Mouse (Mus musculus): ENCODE measurements around the gene Inpp1. TPM values are rescaled to one million over a fixed set of nuclear protein-coding genes. Genes with fewer than 3 reads are reported as not detected.

Inpp1 gene
- polyA plus RNA-seq, 1 experiment from 2014 or later: 15.5 TPM

DNA sequence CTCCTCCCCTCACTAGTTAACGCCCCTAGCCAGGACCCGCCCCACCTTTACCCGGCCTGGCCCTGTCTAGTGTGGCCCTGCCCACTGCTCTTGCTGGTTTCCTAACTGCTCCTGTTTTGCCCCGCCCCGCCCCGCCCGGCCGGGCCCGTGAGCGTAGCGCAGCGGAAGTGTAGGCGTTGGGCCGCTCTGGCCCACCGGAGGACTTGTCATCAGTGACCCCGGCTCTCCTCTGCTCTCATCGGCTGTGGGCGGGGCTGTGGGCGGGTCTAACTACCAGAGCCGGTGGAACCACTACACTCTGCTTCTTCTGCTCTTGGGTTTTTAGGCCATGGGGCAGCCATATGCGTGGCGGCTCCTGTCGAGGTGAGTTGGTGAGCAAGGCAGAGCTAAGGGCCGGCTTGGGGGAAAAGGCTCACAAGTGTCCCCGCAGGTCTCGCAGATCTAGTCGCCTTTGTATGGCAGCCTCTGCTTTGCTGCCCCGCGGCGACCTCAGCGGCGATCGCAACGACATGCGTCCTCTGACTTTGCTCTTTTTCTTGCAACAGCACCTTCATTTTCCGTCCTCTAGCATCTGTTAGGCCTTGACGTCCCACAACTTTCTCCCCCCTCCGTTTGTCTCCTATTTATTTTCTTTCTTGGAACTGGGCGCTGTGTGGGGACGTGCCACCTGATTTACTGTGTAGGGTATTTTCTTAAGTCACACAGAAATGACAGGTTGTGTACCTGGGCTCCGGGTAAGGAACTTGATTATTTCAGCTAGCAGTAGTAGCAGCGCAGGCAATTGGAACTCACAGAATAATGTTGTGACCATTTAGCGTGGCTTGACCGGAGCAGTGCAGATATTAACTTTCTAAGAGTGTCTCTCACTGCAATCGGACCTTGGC, 27.5 kb upstream of the Inpp1 start, which contains the start of gene Hibch:
Hibch (plus strand) TSS at position 148 of the 884 bp plus-strand sequence.
- peak; percentile 100 for ATAC-seq (replicated peaks; ENCODE audit: insufficient number of reproducible peaks, low FRiP score, low TSS enrichment, low read depth)
- Histone ChIP-seq H3K27me3 (ENCODE audit: control insufficient read depth, insufficient read depth, low read length) (no peaks in the 10 kb centered on the region), H3K9ac (replicated peaks; ENCODE audit: low read length) (peak within 1 kb of the TSS; percentile 71), H3K36me3 (replicated peaks; ENCODE audit: control insufficient read depth, insufficient read depth, low read depth, low read length) (no peaks in the 10 kb centered on the region), H3K4me3 (ENCODE audit: low read depth, low read length) (peak within 1 kb of the TSS; percentile 37), H3K4me2 (ENCODE audit: low read depth, low read length) (peak within 1 kb of the TSS; percentile 59), H3K27ac (replicated peaks; ENCODE audit: low read depth, low read length) (no peak within 1 kb of the TSS), H3K9me3 (replicated peaks; ENCODE audit: control insufficient read depth, low read length) (no peaks in the 10 kb centered on the region), H3K4me1 (ENCODE audit: control insufficient read depth, insufficient read depth, low read length) (no peaks in the 10 kb centered on the region)
- WGBS: 3% methylated on average over 45 of the region's 45 CpGs
- DNase-seq (ENCODE audit: low spot score): peak; percentile 99

DNA sequence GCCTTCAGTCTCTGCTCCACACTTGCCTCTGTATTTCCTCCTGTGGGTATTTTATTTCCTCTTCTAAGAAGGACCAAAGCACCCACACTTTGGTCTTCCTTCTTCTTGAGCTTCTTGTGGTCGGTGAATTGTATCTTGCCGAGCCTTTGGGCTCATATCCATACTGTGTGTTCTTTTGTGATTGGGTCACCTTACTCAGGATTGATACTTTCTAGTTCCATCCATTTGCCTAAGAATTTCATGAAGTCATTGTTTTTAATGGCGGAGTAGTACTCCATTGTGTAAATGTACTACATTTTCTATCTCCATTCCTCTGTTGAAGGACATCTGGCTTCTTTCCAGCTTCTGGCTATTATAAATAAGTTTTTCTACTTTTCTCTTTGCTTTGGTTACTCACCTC, 26.9 kb upstream of the Inpp1 start:
- ATAC-seq (replicated peaks; ENCODE audit: insufficient number of reproducible peaks, low FRiP score, low TSS enrichment, low read depth): peak; percentile 37
- no peak for DNase-seq (ENCODE audit: low spot score)
- H3K9ac ChIP-seq (replicated peaks; ENCODE audit: low read length): no peak overlapping the region
- H3K27me3 ChIP-seq (ENCODE audit: control insufficient read depth, insufficient read depth, low read length): no peaks in the 10 kb centered on the region
- H3K4me2 ChIP-seq (ENCODE audit: low read depth, low read length): peak overlapping the region; percentile 23; the same call in 1 of the 2 replicates
- no peaks in the 10 kb centered on the region for H3K9me3 ChIP-seq (replicated peaks; ENCODE audit: control insufficient read depth, low read length)
- H3K4me3 ChIP-seq (ENCODE audit: low read depth, low read length): peak overlapping the region; percentile 37; the same call in 1 of the 2 replicates
- H3K36me3 ChIP-seq (replicated peaks; ENCODE audit: control insufficient read depth, insufficient read depth, low read depth, low read length): no peaks in the 10 kb centered on the region
- WGBS: 17% methylated on average over 3 of the region's 3 CpGs
- H3K27ac ChIP-seq (replicated peaks; ENCODE audit: low read depth, low read length): no peak overlapping the region
- H3K4me1 ChIP-seq (ENCODE audit: control insufficient read depth, insufficient read depth, low read length): no peaks in the 10 kb centered on the region

DNA sequence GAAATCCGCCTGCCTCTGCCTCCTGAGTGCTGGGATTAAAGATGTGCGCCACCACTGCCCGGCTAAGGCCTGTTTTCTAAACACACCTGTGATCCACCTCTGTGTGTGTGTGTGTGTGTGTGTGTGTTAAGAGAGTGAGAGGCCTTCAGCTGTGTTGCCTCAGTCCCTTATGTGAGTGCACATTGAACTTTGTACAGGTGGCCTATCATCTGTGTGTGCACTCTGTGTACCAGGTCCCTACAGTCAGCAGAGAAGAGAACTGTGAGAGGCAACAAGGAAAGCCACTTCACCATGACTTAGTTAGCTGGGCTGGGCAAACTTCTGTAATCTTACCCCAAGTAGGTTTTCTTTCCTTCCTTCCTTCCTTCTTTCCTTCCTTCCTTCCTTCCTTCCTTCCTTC, 21.6 kb upstream of the Inpp1 start:
- H3K27ac ChIP-seq (replicated peaks; ENCODE audit: low read depth, low read length): no peak overlapping the region
- H3K4me2 ChIP-seq (ENCODE audit: low read depth, low read length): no peak overlapping the region
- H3K9me3 ChIP-seq (replicated peaks; ENCODE audit: control insufficient read depth, low read length): no peaks in the 10 kb centered on the region
- DNase-seq (ENCODE audit: low spot score) (no peak), ATAC-seq (replicated peaks; ENCODE audit: insufficient number of reproducible peaks, low FRiP score, low TSS enrichment, low read depth) (no peak)
- H3K4me3 ChIP-seq (ENCODE audit: low read depth, low read length): no peak overlapping the region
- H3K4me1 ChIP-seq (ENCODE audit: control insufficient read depth, insufficient read depth, low read length): no peaks in the 10 kb centered on the region
- no peak overlapping the region for H3K9ac ChIP-seq (replicated peaks; ENCODE audit: low read length)
- WGBS: 100% methylated on average over 2 of the region's 3 CpGs
- no peaks in the 10 kb centered on the region for H3K27me3 ChIP-seq (ENCODE audit: control insufficient read depth, insufficient read depth, low read length)
- H3K36me3 ChIP-seq (replicated peaks; ENCODE audit: control insufficient read depth, insufficient read depth, low read depth, low read length): no peaks in the 10 kb centered on the region

DNA sequence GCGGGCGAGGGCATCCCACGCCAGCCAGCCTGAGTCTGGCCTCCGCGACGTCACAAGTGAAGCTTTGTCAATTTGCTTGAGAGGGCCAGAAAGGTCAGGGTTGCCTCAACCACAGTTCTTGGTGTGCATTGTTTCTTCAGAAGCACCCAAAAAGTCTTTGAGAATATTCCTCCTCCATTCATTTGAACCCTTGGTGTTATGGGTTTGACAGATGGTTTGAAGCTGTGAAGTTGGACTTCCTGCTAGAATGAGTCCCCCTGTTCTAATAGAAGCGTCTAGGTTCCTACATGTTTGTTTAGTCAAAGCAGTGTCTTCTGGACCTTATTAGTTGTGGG, 292 bp upstream of the Inpp1 start:
- DNase-seq (ENCODE audit: low spot score): no peak
- Histone ChIP-seq H3K27me3 (ENCODE audit: control insufficient read depth, insufficient read depth, low read length) (no peaks in the 10 kb centered on the region), H3K9me3 (replicated peaks; ENCODE audit: control insufficient read depth, low read length) (no peaks in the 10 kb centered on the region), H3K4me3 (ENCODE audit: low read depth, low read length) (peak overlapping the region; percentile 69), H3K36me3 (replicated peaks; ENCODE audit: control insufficient read depth, insufficient read depth, low read depth, low read length) (no peaks in the 10 kb centered on the region), H3K4me2 (ENCODE audit: low read depth, low read length) (peak overlapping the region; percentile 88), H3K4me1 (ENCODE audit: control insufficient read depth, insufficient read depth, low read length) (no peaks in the 10 kb centered on the region), H3K9ac (replicated peaks; ENCODE audit: low read length) (peak overlapping the region; percentile 88), H3K27ac (replicated peaks; ENCODE audit: low read depth, low read length) (no peak overlapping the region)
- no peak for ATAC-seq (replicated peaks; ENCODE audit: insufficient number of reproducible peaks, low FRiP score, low TSS enrichment, low read depth)
- under 1% methylated on average over 6 of the region's 7 CpGs for WGBS

DNA sequence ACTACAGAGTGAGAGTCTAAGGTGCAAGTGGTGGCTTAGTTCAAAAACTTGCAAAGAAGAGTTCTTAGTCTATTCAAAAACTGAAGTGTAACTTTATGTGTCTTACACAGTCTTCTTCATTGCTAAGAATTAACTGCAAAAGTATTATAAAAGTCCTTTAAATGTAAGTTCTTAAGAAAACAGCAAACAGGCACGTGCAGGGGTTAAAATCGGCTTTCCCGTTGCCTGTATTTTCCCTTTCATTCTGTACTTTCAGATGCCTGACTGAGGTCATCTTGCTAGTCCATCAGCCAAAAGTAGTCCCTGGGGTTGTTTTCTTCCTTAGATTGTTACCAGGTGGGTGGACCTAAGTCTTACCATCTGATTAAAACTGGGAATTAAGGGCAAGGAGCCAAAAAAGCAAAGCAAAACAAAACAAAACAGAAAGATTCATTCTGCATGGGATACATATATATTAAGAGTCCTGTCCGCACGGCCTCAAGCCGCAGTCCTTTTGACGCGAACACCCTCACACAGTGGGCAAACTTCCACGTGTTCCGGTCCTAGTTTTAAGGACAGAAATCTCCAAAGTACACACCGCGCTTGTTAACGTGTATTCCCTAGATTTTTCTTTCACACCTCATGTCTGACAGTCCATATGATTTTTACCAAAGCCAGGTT, 1.1 kb downstream of the Inpp1 start:
- ATAC-seq (replicated peaks; ENCODE audit: insufficient number of reproducible peaks, low FRiP score, low TSS enrichment, low read depth): no peak
- Histone ChIP-seq H3K4me1 (ENCODE audit: control insufficient read depth, insufficient read depth, low read length) (no peaks in the 10 kb centered on the region), H3K27me3 (ENCODE audit: control insufficient read depth, insufficient read depth, low read length) (no peaks in the 10 kb centered on the region), H3K9me3 (replicated peaks; ENCODE audit: control insufficient read depth, low read length) (no peaks in the 10 kb centered on the region), H3K9ac (replicated peaks; ENCODE audit: low read length) (no peak overlapping the region), H3K4me2 (ENCODE audit: low read depth, low read length) (peak overlapping the region; percentile 88), H3K4me3 (ENCODE audit: low read depth, low read length) (no peak overlapping the region; the same call in 1 of the 2 replicates), H3K27ac (replicated peaks; ENCODE audit: low read depth, low read length) (no peak overlapping the region), H3K36me3 (replicated peaks; ENCODE audit: control insufficient read depth, insufficient read depth, low read depth, low read length) (no peaks in the 10 kb centered on the region)
- DNase-seq (ENCODE audit: low spot score): peak; percentile 48
- WGBS: 40% methylated on average over 13 of the region's 13 CpGs

DNA sequence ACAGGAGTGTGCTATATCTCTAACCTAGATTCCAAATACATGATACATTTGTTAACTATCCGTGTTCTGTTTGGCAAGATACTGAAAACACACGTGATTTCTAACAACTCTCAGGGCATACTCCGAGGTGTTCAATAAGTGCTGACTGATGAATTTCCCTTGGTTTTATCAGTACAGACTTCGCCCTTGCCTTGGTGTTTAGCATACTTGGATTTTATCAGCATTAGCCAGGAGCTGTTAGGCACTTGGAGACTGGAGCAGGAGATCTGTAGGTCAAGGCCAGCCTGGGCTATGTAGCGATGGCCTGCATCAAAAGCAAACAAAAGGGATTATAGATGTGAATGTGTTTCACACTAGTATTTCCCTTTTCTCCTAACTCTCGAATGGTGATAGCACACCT, 9.0 kb downstream of the Inpp1 start:
- WGBS: 89% methylated on average over 6 of the region's 6 CpGs

DNA sequence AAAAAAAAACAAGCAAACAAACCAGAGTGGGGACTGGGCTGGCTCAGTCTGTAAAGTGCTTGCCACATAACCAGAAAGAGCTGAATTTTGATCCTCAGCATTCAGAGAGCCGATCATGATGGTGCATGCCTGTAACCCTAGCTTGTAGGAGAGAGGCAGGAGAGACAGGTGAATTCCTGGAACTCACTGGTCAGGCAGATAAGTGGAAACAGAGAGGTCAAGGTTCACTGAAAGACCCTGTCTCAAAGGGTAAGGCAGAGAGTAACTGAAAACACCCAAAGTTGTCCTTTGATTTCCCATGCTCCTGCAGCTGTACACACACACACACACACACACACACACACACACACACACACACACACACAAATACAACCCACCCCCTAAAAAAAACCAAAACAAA, 12.4 kb downstream of the Inpp1 start:
- H3K9me3 ChIP-seq (replicated peaks; ENCODE audit: control insufficient read depth, low read length): no peaks in the 10 kb centered on the region
- H3K4me2 ChIP-seq (ENCODE audit: low read depth, low read length): no peak overlapping the region
- no peak overlapping the region for H3K27ac ChIP-seq (replicated peaks; ENCODE audit: low read depth, low read length)
- no peaks in the 10 kb centered on the region for H3K27me3 ChIP-seq (ENCODE audit: control insufficient read depth, insufficient read depth, low read length)
- H3K9ac ChIP-seq (replicated peaks; ENCODE audit: low read length): no peak overlapping the region
- 53% methylated on average over 1 of the region's 1 CpGs for WGBS
- no peaks in the 10 kb centered on the region for H3K36me3 ChIP-seq (replicated peaks; ENCODE audit: control insufficient read depth, insufficient read depth, low read depth, low read length)
- no peak overlapping the region for H3K4me3 ChIP-seq (ENCODE audit: low read depth, low read length)
- H3K4me1 ChIP-seq (ENCODE audit: control insufficient read depth, insufficient read depth, low read length): no peaks in the 10 kb centered on the region
- ATAC-seq (replicated peaks; ENCODE audit: insufficient number of reproducible peaks, low FRiP score, low TSS enrichment, low read depth): no peak
- no peak for DNase-seq (ENCODE audit: low spot score)

More for the DNA sequence above, 9.0 kb downstream of the Inpp1 start:
- no peak overlapping the region for H3K9ac ChIP-seq (replicated peaks; ENCODE audit: low read length)
- H3K4me2 ChIP-seq (ENCODE audit: low read depth, low read length): no peak overlapping the region
- H3K27me3 ChIP-seq (ENCODE audit: control insufficient read depth, insufficient read depth, low read length): no peaks in the 10 kb centered on the region
- no peaks in the 10 kb centered on the region for H3K36me3 ChIP-seq (replicated peaks; ENCODE audit: control insufficient read depth, insufficient read depth, low read depth, low read length)
- no peak for ATAC-seq (replicated peaks; ENCODE audit: insufficient number of reproducible peaks, low FRiP score, low TSS enrichment, low read depth)
- no peak overlapping the region for H3K27ac ChIP-seq (replicated peaks; ENCODE audit: low read depth, low read length)
- DNase-seq (ENCODE audit: low spot score): no peak
- no peak overlapping the region for H3K4me3 ChIP-seq (ENCODE audit: low read depth, low read length)
- no peaks in the 10 kb centered on the region for H3K4me1 ChIP-seq (ENCODE audit: control insufficient read depth, insufficient read depth, low read length)
- H3K9me3 ChIP-seq (replicated peaks; ENCODE audit: control insufficient read depth, low read length): no peaks in the 10 kb centered on the region

DNA sequence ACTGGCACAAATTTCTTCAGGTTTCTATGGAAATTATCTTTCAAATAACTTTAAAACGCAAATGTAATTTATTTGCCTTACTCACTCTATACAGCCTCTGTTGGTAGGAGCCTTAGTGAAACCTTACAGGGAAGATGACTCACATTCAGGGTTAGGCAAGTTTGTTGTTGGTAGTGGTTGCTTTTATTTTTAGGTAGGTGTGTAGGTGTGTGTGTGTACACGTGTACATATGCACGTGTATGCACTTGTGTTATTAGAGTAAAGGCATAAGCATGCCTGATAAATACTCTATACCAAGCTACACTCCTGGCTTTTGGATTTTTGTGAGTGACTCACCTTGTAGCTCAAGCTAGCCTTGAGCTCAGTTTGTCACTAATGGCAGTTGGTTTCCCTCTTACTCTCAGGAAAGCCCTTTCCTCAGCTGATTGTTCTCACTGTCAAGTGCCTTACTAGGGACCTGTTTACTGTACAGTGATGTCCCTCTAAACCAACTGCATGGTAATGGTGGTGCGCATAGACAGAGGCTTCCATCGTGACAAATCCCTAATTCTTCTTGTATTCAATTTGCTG, 15.0 kb downstream of the Inpp1 start:
- Histone ChIP-seq H3K27me3 (ENCODE audit: control insufficient read depth, insufficient read depth, low read length) (no peaks in the 10 kb centered on the region), H3K27ac (replicated peaks; ENCODE audit: low read depth, low read length) (no peak overlapping the region), H3K4me3 (ENCODE audit: low read depth, low read length) (no peak overlapping the region), H3K4me2 (ENCODE audit: low read depth, low read length) (no peak overlapping the region), H3K36me3 (replicated peaks; ENCODE audit: control insufficient read depth, insufficient read depth, low read depth, low read length) (no peaks in the 10 kb centered on the region), H3K9me3 (replicated peaks; ENCODE audit: control insufficient read depth, low read length) (no peaks in the 10 kb centered on the region), H3K9ac (replicated peaks; ENCODE audit: low read length) (no peak overlapping the region), H3K4me1 (ENCODE audit: control insufficient read depth, insufficient read depth, low read length) (no peaks in the 10 kb centered on the region)
- ATAC-seq (replicated peaks; ENCODE audit: insufficient number of reproducible peaks, low FRiP score, low TSS enrichment, low read depth) (no peak), DNase-seq (ENCODE audit: low spot score) (no peak)
- WGBS: 89% methylated on average over 5 of the region's 5 CpGs

Data from embryonic facial prominence, embryonic 11.5 days (tissue).